Mouse (Mus musculus) 3T3-L1 (cell line): Measurements from ENCODE around the gene Ccl27a.
"Not testable (repeated sequence)": the region's sequence is repeated elsewhere in the genome, so short reads cannot be mapped to it uniquely, and the experiment has no call there.

Experiments used
- DNase-seq: peaks from one replicate; pipeline ENCODE4 v3.0.0-alpha.2; 2015; ENCODE audit warnings: low read depth, low spot score

Gene Ccl27a

DNA sequence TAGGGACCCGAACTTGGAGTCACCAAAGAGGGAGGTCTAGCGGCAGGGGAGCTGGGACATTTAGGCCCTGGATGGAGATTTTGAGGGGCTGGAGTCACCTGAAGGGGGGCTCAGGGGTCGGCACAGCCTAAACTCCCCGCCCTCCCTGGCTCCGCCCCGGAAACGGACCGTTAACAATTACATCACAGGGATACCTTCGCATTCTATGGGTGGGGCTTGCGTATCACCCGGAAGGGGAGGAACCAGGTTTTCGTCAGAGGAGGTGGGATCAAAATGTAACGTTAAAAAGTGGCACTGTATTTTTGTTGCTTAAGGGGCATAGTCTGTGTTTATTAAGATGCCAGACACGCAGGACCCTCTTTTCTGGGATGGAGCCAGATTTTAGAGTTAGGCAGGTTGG is at the start of gene Ccl27a:
Gene Ccl27a (minus strand): TSS at position 246 of the 400 bp plus-strand sequence.
- DNase-seq = peak; percentile 47

DNA sequence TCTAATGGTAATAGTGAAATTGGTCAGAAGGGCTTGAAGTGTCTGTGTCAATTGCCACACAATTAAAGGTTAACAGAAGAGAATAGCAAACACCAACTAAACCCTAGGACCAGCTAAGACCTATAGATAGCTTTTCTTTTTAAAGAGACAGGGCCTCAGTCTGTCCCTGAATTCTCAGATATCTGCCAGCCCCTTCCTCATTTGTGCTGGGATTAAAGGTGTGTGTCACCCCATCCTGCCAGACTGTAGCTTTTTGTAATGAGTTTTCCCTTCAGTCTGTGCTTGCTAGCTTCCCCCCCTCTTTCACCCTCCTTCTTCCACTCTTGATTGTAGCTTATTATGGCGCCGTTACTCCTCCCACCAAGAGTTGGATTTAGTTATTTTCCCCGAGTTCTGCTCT is 9.2 kb upstream of the Ccl27a start:
- DNase-seq = not testable (repeated sequence)

- not testable (repeated sequence) for DNase-seq
These were observed 8.7 kb upstream of the Ccl27a start for GRCm38 (mm10) chr4:41782711-41783110.

DNA sequence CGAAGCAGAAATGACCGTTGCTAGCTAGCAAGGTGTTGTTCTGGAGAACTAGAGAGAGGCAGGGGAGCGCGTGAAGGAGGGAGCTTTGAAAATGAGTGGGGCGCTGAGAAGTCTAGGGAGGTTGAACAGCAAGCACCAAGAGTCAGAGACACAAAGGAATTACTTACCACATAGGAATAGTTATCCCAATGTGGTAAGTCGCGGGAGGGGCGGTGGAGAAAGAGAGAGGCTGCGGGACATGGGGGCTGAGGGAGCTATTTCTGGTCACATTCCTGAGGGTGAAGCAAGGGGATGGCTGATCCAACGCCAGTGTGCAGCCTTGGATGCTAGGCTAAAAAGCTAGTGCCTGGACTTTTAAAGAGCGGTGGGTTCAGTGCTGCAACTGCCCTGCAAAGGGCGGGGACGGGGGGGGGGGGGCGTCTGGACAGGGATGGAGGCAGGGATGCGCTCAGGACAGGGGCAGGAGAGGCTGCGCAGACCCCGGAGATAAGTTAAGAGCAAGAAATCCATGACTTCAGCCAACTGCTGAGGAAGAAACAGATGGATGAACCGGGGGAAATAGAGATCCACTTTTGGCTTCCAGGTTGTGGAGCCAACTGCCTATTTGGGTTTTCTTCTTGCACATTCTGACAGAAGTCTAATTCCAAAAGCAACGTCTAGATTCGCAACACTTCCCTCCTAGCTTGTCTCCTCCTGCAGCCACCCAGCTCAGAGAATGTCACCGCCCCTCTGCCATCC is 7.9 kb upstream of the Ccl27a start:
- DNase-seq = not testable (repeated sequence)

- not testable (repeated sequence) for DNase-seq
These were observed 7.2 kb upstream of the Ccl27a start for GRCm38 (mm10) chr4:41781271-41781670.

GRCm38 (mm10) chr4:41775840-41776239 is 1.8 kb upstream of the Ccl27a start:
- not testable (repeated sequence) for DNase-seq

DNA sequence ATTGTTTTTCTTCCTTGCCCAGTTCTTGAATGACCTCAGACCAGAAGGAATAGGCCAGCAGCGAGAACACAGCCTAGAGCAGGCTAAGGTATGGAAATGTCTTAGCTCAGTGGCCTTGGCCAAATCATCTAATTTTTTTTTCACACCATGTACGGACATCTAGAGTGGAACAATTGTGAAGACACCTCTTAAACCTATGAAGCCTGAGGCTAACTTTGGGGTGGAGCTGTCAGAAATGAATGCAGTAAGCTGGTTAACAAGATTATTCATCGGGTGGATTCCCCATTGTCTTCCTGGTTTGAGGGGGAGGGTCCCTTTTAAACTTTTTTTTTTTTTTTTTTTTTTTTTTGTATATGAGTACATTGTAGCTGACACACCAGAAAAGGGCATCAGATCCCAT is 459 bp upstream of the Ccl27a start:
- DNase-seq = not testable (repeated sequence)

- not testable (repeated sequence) for DNase-seq
These were observed 545 bp downstream of the Ccl27a start for GRCm38 (mm10) chr4:41773502-41773901.

- not testable (repeated sequence) for DNase-seq
These were observed 1.1 kb downstream of the Ccl27a start for GRCm38 (mm10) chr4:41772946-41773345.

DNA sequence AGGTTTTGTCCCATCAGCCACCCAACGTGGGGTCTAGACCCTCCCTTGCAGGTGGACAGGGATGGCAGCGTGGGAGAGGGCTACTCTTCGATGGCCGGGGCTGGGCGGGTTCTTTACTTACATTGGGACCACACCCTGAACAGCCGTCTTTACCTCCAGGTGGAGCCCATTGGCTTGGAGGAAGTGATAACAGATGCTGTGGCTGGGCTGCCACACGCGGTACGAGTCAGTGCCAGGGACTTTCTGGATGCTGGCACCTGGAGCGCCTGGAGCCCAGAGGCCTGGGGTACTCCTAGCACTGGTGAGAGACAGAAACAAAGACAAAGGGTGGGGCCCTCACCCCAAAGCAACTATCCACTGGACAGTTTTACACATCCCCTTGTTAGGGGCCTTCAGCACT is 6.7 kb downstream of the Ccl27a start:
- DNase-seq = not testable (repeated sequence)

- not testable (repeated sequence) for DNase-seq
These were observed 10.9 kb downstream of the Ccl27a start for GRCm38 (mm10) chr4:41763176-41763575.

GRCm38 (mm10) chr4:41762688-41763114 is 11.3 kb downstream of the Ccl27a start:
- DNase-seq = peak; percentile 90

DNA sequence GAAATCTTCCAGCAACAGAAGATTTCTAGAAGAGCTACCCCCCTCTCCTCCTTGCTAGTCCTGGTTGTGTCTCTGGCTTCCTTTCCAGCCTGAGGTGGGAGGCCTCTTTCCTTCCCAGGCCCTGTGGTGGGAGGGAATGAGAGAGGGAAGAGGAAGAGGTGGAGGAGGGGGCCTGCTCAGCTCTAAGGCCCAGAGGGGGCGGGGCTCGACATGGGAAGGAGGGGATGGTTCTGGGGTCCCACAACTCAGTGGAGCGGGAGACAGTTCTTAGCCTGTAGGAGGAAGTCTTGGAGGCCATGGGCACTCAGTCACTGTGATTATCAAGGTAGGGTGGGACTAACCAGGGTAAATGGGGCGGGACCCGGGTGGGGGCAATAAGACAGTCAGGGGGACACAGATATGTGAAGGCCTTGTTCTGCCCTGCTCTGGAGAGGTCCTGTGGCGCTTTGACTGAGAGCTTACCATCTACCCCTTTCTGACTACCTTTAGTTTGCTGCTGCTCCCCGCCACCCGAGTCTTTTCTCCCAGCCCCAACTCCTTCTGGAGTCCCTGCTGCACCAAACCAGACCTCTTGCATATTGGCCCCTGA is 11.9 kb downstream of the Ccl27a start:
- DNase-seq = peak; percentile 66

GRCm38 (mm10) chr4:41761680-41762079 is 12.4 kb downstream of the Ccl27a start:
- peak; percentile 54 for DNase-seq

DNA sequence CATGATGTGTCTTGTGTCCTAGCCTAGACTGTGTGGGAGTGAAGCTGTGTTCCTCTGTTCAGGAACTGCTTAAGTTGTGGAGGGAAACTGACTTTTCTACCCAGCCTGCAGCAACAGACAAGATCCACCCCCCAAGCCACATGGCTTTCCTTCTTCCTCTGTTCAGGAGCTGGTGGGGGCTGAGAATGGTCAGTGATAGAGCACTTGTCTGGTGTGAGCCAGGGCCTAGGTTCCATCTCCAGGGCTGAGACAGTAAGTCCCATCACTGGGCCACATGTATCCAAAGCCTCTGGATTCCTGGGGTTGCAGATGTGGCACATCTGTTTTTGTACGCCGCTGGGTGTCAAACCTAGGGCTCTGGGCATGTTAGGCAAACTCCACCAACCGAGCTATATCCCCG is 13.1 kb downstream of the Ccl27a start:
- no peak for DNase-seq

DNA sequence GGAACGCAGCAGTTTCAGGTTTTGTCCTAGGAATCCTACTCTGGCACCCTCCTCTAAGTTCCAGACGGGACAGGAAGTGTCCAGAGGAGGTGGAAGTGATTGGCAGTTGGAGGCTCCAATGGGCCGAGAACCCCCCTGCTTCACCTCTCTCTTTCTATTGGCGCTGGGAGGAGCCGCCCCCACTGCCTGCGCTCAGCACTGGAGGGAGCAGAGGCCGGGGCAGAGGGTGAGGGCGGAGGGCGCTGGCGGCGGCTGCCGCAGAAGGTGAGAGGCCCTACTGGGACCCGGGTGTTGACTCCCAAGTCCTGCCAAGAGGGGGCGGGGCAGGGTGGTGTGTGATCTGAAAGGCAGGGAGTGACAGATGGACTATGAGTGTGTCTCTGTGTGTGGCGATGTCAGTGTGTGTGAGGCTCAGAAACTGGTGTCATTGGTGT is 13.7 kb downstream of the Ccl27a start:
- peak; percentile 96 for DNase-seq

DNA sequence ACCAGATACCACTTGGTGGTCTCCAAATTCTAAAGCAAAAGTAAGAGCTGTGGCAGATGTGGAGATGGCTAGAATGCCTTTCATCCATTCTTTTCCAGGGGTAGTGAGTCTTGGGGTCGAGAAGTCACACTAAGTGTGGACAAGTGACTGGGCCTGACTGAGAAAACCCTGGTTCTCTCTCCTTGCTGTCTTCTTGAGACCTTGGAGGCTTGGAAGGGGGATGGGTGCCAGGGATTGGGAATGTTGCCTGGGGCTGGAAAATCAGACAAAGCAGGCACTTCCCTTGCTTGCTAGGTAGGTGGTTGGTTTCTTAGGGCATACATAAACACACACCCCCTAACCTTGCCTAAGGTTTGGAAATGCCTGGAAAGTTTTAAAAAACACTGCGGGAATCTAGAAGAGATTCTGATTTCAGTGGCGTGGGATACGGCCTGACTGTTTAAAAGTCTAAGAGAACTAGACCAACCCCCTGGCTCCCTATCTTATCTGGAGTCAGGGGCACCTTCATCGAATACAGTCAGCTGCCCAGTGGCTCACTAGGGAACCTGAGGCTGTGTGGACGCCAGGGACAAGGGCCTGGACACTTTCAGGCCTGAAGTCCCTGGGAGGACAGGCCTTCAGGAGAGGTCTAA is 14.3 kb downstream of the Ccl27a start:
- peak; percentile 15 for DNase-seq

GRCm38 (mm10) chr4:41759206-41759605 is 14.8 kb downstream of the Ccl27a start:
- peak; percentile 25 for DNase-seq

DNA sequence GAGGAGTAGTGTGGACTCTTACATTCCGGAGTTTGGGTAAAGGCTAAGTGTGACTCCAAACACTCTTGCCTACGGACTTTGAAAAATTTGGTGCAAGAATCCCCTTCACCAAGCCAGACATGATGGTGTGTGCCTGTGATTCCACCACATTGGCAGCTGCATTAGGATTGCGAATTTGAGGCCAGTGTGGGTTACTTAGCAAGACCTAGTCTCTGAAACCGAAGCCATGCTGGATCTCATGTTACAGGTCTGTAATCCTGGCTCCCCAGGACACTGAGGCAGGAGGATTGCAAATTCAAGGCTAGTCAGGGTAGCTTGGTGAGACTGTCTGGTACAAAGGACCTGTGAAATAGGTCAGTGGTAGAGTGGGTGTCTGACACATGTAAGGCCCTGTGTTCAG is 15.3 kb downstream of the Ccl27a start:
- no peak for DNase-seq

GRCm38 (mm10) chr4:41758021-41758420 is 16.0 kb downstream of the Ccl27a start:
- no peak for DNase-seq

DNA sequence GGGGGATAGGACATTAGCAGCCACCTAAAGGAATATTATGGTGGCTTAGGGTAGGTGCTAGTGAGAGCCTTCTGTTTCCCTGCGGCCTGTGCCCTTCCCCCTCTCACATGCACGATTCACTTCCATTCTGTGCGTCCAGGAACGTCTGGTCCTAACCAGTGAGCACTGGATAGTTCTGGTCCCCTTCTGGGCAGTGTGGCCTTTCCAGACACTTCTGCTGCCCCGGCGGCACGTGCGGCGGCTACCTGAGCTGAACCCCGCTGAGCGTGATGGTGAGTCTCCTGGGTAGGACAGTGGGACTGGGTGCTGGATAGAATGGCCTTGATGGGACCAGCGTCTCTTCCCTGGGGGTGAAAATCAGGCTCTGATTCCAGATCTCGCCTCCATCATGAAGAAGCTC is 16.7 kb downstream of the Ccl27a start:
- no peak for DNase-seq

GRCm38 (mm10) chr4:41756440-41756839 is 17.6 kb downstream of the Ccl27a start:
- DNase-seq = no peak
